Mouse (Mus musculus): ENCODE results near the gene Tbck. TPM values are rescaled to one million over a fixed set of nuclear protein-coding genes. Genes with fewer than 3 reads are reported as not detected.

Gene Tbck
- polyA plus RNA-seq, 1 experiment from 2014 or later: 30.9 TPM

Other genes starting within 250 kb of the Tbck start
- not detected in 2 replicates for gene Gimd1, start 54.3 kb upstream of the Tbck start, polyA plus RNA-seq (2015; fragmentation: Nextera tagmentation; extraction: Ambion mirVana)
- gene Aimp1, start 226 bp downstream of the Tbck start, polyA plus RNA-seq (2015; fragmentation: Nextera tagmentation; extraction: Ambion mirVana): 72.7 and 80.4 TPM in 2 replicates